Mouse (Mus musculus): ENCODE data around the gene Alk.

GRCm38 (mm10) chr17:72535304-72535703, 69.1 kb downstream of the Alk start:
- TF ChIP-seq CTCF (IDR thresholded peaks at IDR 0.05; ENCODE audit: low read depth): no peak
- TF ChIP-seq EP300 (IDR thresholded peaks at IDR 0.05; ENCODE audit: low read depth): no peak

Data from liver, postnatal 0 days (tissue).